Mouse (Mus musculus): ENCODE data around the gene Add1. TPM values are rescaled to one million over a fixed set of nuclear protein-coding genes. Genes with fewer than 3 reads are reported as not detected.
"Not testable (repeated sequence)": the region's sequence is repeated elsewhere in the genome, so short reads cannot be mapped to it uniquely, and the experiment has no call there.

The Add1 gene
- polyA plus RNA-seq, 1 experiment = 376 TPM

DNA sequence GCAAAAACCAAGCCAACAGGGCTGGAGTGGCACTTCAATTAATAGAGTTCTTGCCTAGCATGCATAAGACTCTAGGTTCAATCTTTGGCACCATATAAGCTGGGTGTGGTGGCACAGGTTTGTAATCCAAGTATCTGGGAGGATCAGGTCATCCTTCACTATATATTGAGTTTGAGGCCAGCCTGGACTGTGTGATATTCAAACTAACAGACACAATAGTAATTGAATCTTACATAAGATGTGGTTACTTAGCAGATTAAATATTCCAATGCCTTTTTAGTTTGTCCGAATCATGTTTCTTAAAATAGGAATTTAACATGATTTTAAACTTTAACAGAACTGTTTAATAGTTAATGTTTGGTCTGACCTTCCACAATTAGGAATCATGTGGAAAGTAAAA lies 2.8 kb downstream of the Add1 start:
- H3K27ac ChIP-seq (ENCODE audit: insufficient read depth, low read length) = no peak overlapping the region
- peaks cover 4% of the 10 kb centered on the region for H3K4me1 ChIP-seq (ENCODE audit: control insufficient read depth, insufficient read depth, low read length)
- no peak overlapping the region for H3K4me3 ChIP-seq (ENCODE audit: insufficient read depth, low read length)
- no peak for TF ChIP-seq CTCF (IDR thresholded peaks at IDR 0.05; ENCODE audit: extremely low read depth, insufficient read depth, low read length)
- no peak for TF ChIP-seq POLR2A (IDR thresholded peaks at IDR 0.05; ENCODE audit: extremely low read depth, insufficient read depth, low read length)

DNA sequence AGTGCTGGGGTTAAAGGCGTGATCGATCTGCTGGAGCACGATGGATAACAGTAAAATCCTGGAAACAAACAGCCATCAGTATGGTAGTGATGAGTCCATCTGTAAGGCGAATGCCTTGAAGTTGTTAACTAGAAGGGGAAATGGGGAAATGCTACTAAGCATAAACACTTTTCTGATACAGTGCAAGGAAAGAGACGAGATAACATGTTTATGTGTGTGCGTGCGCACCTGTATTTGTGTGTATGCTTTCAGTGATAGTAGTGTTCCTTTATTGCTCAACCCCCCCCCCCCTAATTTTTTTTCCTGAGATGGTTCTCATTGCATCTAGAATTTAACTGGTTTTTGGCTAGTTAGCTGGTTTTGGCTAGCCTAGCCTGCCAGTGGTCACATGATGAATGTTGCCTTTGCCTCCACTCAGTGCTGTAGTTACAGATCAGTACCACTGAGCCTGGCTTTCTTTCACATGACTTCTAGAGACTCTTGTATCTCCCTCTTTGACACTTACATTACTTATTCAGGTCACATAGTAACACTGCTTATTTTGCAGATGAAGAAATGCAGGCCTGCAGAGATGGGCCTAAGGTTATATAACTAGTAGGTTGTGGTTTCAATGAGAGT lies 4.7 kb downstream of the Add1 start:
- TF ChIP-seq POLR2A (IDR thresholded peaks at IDR 0.05; ENCODE audit: extremely low read depth, insufficient read depth, low read length) = no peak
- no peak for TF ChIP-seq CTCF (IDR thresholded peaks at IDR 0.05; ENCODE audit: extremely low read depth, insufficient read depth, low read length)
- Histone ChIP-seq H3K4me1 (ENCODE audit: control insufficient read depth, insufficient read depth, low read length) (peaks cover 8% of the 10 kb centered on the region), H3K27ac (ENCODE audit: insufficient read depth, low read length) (no peak overlapping the region), H3K4me3 (ENCODE audit: insufficient read depth, low read length) (no peak overlapping the region)

DNA sequence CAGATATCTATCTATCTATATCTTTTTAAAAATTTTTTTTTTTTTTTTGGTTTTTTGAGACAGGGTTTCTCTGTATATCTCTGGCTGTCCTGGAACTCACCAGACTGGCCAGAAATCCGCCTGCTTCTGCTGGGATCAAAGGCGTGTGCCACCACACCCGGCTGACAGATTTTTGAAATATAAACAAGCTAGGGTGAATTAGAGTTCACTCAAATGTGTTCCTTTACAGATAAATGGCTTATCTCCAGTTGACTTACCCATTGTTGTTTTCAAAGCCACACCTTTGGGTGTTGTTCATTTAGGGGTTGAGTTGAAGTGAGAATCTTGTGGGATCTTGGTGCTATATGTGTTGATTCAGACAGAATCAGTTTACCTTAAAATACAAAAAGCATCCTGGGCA lies 5.9 kb downstream of the Add1 start:
- no peak overlapping the region for H3K4me3 ChIP-seq (ENCODE audit: insufficient read depth, low read length)
- TF ChIP-seq POLR2A (IDR thresholded peaks at IDR 0.05; ENCODE audit: extremely low read depth, insufficient read depth, low read length) = no peak
- no peak for TF ChIP-seq CTCF (IDR thresholded peaks at IDR 0.05; ENCODE audit: extremely low read depth, insufficient read depth, low read length)
- H3K27ac ChIP-seq (ENCODE audit: insufficient read depth, low read length) = no peak overlapping the region
- H3K4me1 ChIP-seq (ENCODE audit: control insufficient read depth, insufficient read depth, low read length) = peaks cover 8% of the 10 kb centered on the region

DNA sequence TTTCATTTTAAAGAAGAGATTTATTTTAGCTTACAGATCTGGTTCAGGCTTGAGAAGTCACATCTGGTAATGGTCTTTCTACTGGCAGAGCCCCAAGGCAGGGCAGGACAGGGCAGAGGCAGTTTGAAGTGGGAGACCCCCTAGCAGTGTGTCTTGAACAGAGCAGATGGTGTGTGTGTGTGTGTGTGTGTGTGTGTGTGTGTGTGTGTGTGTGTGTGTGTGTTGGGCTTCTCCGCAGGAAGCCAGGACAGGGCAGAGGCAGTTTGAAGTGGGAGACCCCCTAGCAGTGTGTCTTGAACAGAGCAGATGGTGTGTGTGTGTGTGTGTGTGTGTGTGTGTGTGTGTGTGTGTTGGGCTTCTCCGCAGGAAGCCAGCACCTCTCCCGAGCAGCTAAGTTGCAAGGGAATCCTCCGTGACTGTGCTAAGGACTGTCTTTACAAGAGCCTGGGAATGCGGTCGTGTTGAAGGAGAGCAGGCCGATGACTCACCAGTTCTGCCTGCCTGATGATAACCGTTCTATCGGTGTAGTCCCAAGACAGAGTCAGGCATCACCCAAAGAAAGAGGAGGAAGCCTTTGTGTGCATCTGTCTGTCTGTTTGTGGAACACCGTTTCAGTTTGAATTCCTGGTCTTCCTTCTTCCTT lies 8.3 kb downstream of the Add1 start:
- H3K27ac ChIP-seq (ENCODE audit: insufficient read depth, low read length) = peak overlapping the region; percentile 39
- not testable (repeated sequence) for H3K4me1 ChIP-seq (ENCODE audit: control insufficient read depth, insufficient read depth, low read length); H3K4me3 ChIP-seq (ENCODE audit: insufficient read depth, low read length)

DNA sequence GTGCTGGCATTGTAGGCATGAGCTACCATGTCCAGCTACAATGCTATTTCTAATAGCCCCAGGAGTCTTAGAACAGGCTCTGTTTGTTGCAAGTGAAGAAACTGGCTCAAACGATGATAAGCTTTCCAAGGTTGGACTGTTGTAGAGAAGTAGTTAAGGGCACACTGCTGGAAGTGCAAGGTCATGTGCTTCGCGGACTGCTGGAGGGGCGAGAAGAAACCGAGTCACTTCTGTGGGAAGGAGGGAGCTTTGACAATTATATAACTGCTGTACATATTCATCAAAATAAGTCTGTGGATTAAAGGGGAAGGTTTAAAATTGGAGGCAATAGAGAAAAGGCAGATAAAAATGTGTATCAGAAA lies 8.8 kb downstream of the Add1 start:
- Histone ChIP-seq H3K27ac (ENCODE audit: insufficient read depth, low read length) (peak overlapping the region; percentile 39), H3K4me3 (ENCODE audit: insufficient read depth, low read length) (no peak overlapping the region), H3K4me1 (ENCODE audit: control insufficient read depth, insufficient read depth, low read length) (peaks cover 8% of the 10 kb centered on the region)
- TF ChIP-seq CTCF (IDR thresholded peaks at IDR 0.05; ENCODE audit: extremely low read depth, insufficient read depth, low read length) = no peak
- no peak for TF ChIP-seq POLR2A (IDR thresholded peaks at IDR 0.05; ENCODE audit: extremely low read depth, insufficient read depth, low read length)

DNA sequence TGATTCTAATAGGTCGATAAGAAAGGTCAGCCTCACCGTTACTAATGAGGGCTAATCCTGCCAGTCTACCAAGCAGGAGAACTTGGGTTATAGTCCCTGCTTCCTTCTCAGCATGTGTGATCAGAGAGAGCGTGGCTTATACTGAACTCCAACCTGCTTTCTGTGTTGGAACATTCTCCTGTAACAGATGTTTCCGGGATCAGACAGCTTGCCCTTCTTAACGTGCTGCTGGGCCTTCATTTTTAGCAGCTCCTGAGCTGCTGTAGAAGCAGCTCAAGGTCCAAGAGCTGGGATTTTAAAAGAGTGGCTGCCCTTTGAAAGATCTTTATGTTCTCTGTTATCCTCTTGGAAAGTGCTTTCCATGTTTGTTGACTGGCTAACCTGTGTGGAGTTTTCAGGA lies 11.8 kb downstream of the Add1 start:
- no peak overlapping the region for H3K27ac ChIP-seq (ENCODE audit: insufficient read depth, low read length)
- H3K4me3 ChIP-seq (ENCODE audit: insufficient read depth, low read length) = no peak overlapping the region
- peaks cover 10% of the 10 kb centered on the region for H3K4me1 ChIP-seq (ENCODE audit: control insufficient read depth, insufficient read depth, low read length)
- no peak for TF ChIP-seq POLR2A (IDR thresholded peaks at IDR 0.05; ENCODE audit: extremely low read depth, insufficient read depth, low read length)
- TF ChIP-seq CTCF (IDR thresholded peaks at IDR 0.05; ENCODE audit: extremely low read depth, insufficient read depth, low read length) = no peak

DNA sequence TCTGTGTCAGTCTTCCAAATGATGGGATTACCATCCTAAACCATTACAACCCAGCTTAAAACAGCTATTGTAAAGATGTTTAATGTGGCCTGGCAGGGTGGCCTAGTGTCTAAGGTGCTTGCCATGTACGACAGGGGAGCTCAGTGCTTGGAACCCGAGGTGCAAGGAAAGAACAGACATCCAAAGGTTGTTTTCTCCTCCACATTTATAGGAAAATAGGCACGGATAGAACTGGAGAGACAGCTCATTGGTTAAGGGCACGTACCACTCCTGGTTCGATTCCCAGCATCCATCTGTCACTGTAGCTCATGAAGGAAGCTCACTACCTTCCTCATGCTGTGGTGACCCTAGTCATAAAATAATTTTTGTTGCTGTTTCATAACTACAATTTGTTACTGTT lies 14.4 kb downstream of the Add1 start:
- H3K27ac ChIP-seq (ENCODE audit: insufficient read depth, low read length) = peak overlapping the region; percentile 4; the same call in 1 of the 2 replicates
- TF ChIP-seq CTCF (IDR thresholded peaks at IDR 0.05; ENCODE audit: extremely low read depth, insufficient read depth, low read length) = no peak
- TF ChIP-seq POLR2A (IDR thresholded peaks at IDR 0.05; ENCODE audit: extremely low read depth, insufficient read depth, low read length) = no peak
- H3K4me1 ChIP-seq (ENCODE audit: control insufficient read depth, insufficient read depth, low read length) = peaks cover 6% of the 10 kb centered on the region
- H3K4me3 ChIP-seq (ENCODE audit: insufficient read depth, low read length) = no peak overlapping the region

DNA sequence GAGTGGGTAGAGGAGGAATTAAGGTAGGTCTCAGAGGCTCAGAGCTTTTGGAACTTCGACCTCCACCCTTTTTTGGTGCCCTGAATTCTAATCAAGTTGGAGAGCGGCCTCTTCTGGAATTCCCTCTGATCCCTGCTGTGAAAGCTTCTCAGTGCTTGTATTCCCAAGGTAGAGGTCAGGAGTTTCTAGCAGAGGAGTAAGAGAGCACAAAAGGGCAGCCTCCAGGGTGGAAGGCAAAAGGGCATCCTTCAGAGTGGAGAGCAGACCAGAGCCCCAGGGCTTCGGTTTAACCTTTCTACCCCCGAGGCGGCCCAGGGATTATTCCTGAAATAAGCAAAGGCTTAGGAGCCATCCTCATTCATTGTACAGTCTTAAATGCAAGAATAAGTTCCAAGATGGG lies 16.6 kb downstream of the Add1 start:
- TF ChIP-seq CTCF (IDR thresholded peaks at IDR 0.05; ENCODE audit: extremely low read depth, insufficient read depth, low read length) = no peak
- Histone ChIP-seq H3K27ac (ENCODE audit: insufficient read depth, low read length) (no peak overlapping the region), H3K4me1 (ENCODE audit: control insufficient read depth, insufficient read depth, low read length) (peaks cover 6% of the 10 kb centered on the region), H3K4me3 (ENCODE audit: insufficient read depth, low read length) (no peak overlapping the region)

DNA sequence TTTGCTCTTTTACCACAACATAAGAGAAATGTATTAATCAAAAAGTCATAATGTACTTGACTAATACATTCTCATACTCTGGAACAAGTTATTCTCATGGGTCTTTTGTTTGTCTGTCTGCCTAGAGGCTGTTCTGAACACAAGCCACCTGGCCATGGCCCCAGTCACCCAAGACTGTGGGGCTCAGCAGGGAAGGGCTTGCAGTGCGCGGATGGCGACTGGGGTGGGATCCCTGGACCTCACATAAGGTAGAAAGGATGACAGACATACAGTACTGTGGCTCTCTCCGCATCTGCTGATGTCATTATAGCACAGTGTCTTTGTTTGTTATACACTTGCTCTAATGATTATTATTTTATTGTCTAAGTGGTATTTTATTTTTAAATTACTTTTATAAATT lies 17.2 kb downstream of the Add1 start:
- TF ChIP-seq CTCF (IDR thresholded peaks at IDR 0.05; ENCODE audit: extremely low read depth, insufficient read depth, low read length) (no peak), POLR2A (IDR thresholded peaks at IDR 0.05; ENCODE audit: extremely low read depth, insufficient read depth, low read length) (no peak)
- Histone ChIP-seq H3K4me3 (ENCODE audit: insufficient read depth, low read length) (no peak overlapping the region), H3K27ac (ENCODE audit: insufficient read depth, low read length) (0 out of 2 replicates have a peak overlapping the region, but pooled peaks have one; percentile 10)

DNA sequence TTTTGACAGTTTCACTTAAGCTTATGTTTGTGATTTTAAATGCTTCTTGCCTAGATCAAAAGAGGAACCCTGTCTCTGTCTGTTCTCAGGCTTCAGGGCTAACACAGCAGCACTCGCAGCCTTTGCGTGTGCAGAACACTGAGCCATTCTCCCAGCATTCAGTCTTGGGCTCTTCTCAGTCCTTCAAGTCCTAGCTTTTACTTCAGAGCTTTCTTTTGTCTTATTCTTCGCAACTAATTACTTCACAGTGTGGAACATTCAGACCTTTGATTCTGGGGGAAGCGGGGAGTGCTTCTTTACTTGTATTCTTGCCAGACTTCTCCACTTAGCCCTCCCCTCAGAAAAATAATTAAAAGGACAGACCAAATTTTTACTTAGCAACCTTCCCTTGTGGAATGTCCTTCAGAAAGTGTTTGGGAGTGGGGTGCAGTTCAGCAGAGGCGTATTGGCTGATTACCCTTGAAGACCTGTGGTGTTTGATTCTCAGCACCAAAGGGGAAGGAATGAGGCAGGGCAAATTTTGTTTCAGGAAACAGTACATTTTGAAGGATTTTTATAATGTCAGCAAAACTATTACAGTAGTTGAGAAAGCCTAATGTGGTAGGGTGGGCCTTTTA lies 18.0 kb downstream of the Add1 start:
- no peak overlapping the region for H3K4me3 ChIP-seq (ENCODE audit: insufficient read depth, low read length)
- H3K27ac ChIP-seq (ENCODE audit: insufficient read depth, low read length) = no peak overlapping the region
- H3K4me1 ChIP-seq (ENCODE audit: control insufficient read depth, insufficient read depth, low read length) = peaks cover 3% of the 10 kb centered on the region
- TF ChIP-seq CTCF (IDR thresholded peaks at IDR 0.05; ENCODE audit: extremely low read depth, insufficient read depth, low read length) (no peak), POLR2A (IDR thresholded peaks at IDR 0.05; ENCODE audit: extremely low read depth, insufficient read depth, low read length) (no peak)

More for the DNA sequence above, 17.2 kb downstream of the Add1 start:
- peaks cover 6% of the 10 kb centered on the region for H3K4me1 ChIP-seq (ENCODE audit: control insufficient read depth, insufficient read depth, low read length)

DNA sequence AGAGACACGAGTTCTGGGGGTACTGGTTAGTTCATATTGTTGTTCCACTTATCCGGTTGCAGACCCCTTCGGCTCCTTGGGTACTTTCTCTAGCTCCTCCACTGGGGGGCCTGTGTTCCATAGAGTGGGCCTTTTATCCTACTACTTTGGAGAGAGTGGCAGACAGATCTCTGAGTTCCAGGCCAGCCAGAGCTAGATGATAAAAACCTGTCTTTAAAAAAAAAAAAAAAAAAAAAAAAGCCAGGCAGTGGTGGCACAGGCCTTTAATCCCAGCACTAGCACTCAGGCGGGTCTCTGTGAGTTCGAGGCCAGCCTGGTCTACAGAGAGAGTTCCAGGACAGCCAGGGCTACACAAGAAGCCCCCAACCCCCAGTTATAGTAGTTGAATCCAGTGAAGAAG lies 18.8 kb downstream of the Add1 start:
- not testable (repeated sequence) for H3K4me3 ChIP-seq (ENCODE audit: insufficient read depth, low read length); H3K27ac ChIP-seq (ENCODE audit: insufficient read depth, low read length); H3K4me1 ChIP-seq (ENCODE audit: control insufficient read depth, insufficient read depth, low read length)
